Mouse (Mus musculus): ENCODE measurements around the gene Mustn1. TPM values are rescaled to one million over a fixed set of nuclear protein-coding genes. Genes with fewer than 3 reads are reported as not detected.

Gene Mustn1
- total and polyA plus RNA-seq, 2 experiments from 2014 or later, result 1.1 to 1.9 TPM

DNA sequence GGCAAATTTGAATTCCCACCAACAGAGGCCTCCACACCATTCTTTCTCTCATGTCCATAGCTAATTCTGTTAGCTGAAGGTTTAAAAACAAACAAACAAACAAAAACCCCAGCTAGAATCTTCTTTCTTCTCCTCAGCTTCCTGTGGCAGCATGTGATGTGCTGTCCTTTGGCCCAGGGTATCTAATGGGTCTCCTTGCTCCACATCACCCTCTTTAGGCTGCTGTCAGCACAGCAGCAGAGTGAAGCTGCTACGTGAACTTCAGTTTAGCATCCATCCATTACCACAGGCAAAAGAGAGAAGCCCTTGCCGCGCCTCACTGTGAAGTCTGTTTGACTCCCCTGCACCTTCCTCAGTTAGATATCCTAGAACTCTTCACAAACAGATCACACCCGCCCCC lies 21.0 kb upstream of the Mustn1 start:
- Histone ChIP-seq H3K9ac (replicated peaks; ENCODE audit: low read length) (no peak overlapping the region), H3K4me3 (ENCODE audit: low read length) (no peak overlapping the region), H3K27me3 (ENCODE audit: insufficient read depth, low read length) (no peaks in the 10 kb centered on the region), H3K27ac (no peak overlapping the region), H3K4me1 (ENCODE audit: insufficient read depth, low read length) (no peaks in the 10 kb centered on the region), H3K4me2 (ENCODE audit: low read depth, low read length) (no peak overlapping the region), H3K36me3 (ENCODE audit: insufficient read depth, low read length) (no peaks in the 10 kb centered on the region), H3K9me3 (ENCODE audit: low read length) (no peaks in the 10 kb centered on the region)
- DNase-seq (ENCODE audit: low spot score), result no peak
- 83% methylated on average over 4 of the region's 4 CpGs for WGBS
- peak; percentile 22 for TF ChIP-seq CTCF (IDR thresholded peaks at IDR 0.05; ENCODE audit: low read depth)
- ATAC-seq, result no peak

- Histone ChIP-seq H3K27me3 (ENCODE audit: insufficient read depth, low read length) (no peaks in the 10 kb centered on the region), H3K4me1 (ENCODE audit: insufficient read depth, low read length) (no peaks in the 10 kb centered on the region), H3K9me3 (ENCODE audit: low read length) (no peaks in the 10 kb centered on the region), H3K36me3 (ENCODE audit: insufficient read depth, low read length) (peaks cover 10% of the 10 kb centered on the region; the same call in 1 of the 2 replicates), H3K4me2 (ENCODE audit: low read depth, low read length) (no peak overlapping the region), H3K4me3 (ENCODE audit: low read length) (no peak overlapping the region), H3K9ac (replicated peaks; ENCODE audit: low read length) (no peak overlapping the region), H3K27ac (no peak overlapping the region)
- ATAC-seq (no peak), DNase-seq (ENCODE audit: low spot score) (no peak)
- no peak for TF ChIP-seq CTCF (IDR thresholded peaks at IDR 0.05; ENCODE audit: low read depth)
- 73% methylated on average over 16 of the region's 16 CpGs for WGBS
These were observed 17.4 kb upstream of the Mustn1 start for GRCm38 (mm10) chr14:30861421-30862125.

GRCm38 (mm10) chr14:30862368-30862767 lies 16.6 kb upstream of the Mustn1 start:
- TF ChIP-seq CTCF (IDR thresholded peaks at IDR 0.05; ENCODE audit: low read depth), result no peak
- H3K4me3 ChIP-seq (ENCODE audit: low read length), result no peak overlapping the region
- H3K4me2 ChIP-seq (ENCODE audit: low read depth, low read length), result no peak overlapping the region
- H3K9ac ChIP-seq (replicated peaks; ENCODE audit: low read length), result no peak overlapping the region
- H3K27me3 ChIP-seq (ENCODE audit: insufficient read depth, low read length), result no peaks in the 10 kb centered on the region
- no peaks in the 10 kb centered on the region for H3K4me1 ChIP-seq (ENCODE audit: insufficient read depth, low read length)
- WGBS, result 84% methylated on average over 9 of the region's 9 CpGs
- ATAC-seq (no peak), DNase-seq (ENCODE audit: low spot score) (no peak)
- no peaks in the 10 kb centered on the region for H3K9me3 ChIP-seq (ENCODE audit: low read length)
- H3K36me3 ChIP-seq (ENCODE audit: insufficient read depth, low read length), result peaks cover 11% of the 10 kb centered on the region; the same call in 1 of the 2 replicates
- H3K27ac ChIP-seq, result no peak overlapping the region

GRCm38 (mm10) chr14:30865311-30865710 lies 13.7 kb upstream of the Mustn1 start:
- WGBS, result 63% methylated on average over 3 of the region's 3 CpGs
- H3K9me3 ChIP-seq (ENCODE audit: low read length), result no peaks in the 10 kb centered on the region
- peak; percentile 71 for TF ChIP-seq CTCF (IDR thresholded peaks at IDR 0.05; ENCODE audit: low read depth)
- DNase-seq (ENCODE audit: low spot score) (peak; percentile 59), ATAC-seq (0 out of 2 replicates have a peak, but pooled peaks have one; percentile 28)
- no peak overlapping the region for H3K27ac ChIP-seq
- H3K4me1 ChIP-seq (ENCODE audit: insufficient read depth, low read length), result no peaks in the 10 kb centered on the region
- H3K4me3 ChIP-seq (ENCODE audit: low read length), result no peak overlapping the region
- peaks cover 19% of the 10 kb centered on the region; the same call in 1 of the 2 replicates for H3K36me3 ChIP-seq (ENCODE audit: insufficient read depth, low read length)
- H3K9ac ChIP-seq (replicated peaks; ENCODE audit: low read length), result no peak overlapping the region
- H3K4me2 ChIP-seq (ENCODE audit: low read depth, low read length), result no peak overlapping the region
- H3K27me3 ChIP-seq (ENCODE audit: insufficient read depth, low read length), result no peaks in the 10 kb centered on the region

DNA sequence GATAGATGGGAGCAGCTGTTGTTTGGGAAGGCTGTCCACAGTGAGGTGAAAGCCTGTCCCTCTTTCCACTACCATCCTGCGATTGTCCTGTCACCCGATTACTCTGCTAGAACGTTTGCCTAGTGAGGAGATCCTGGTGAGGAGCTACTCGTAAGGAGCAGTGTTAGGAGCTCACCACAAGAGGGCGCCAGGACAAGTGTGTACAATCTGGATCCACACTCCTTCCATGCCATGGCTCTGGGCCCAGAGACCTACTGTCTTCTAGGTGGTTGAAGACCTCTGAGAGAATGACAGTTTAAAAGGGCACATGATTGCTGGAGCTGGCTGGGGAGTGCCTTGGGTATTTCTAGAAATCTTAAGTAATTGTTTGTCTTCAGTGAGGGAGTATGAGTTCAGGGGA lies 12.0 kb upstream of the Mustn1 start:
- Histone ChIP-seq H3K27ac (no peak overlapping the region), H3K36me3 (ENCODE audit: insufficient read depth, low read length) (peaks cover 19% of the 10 kb centered on the region; the same call in 1 of the 2 replicates), H3K4me3 (ENCODE audit: low read length) (no peak overlapping the region), H3K27me3 (ENCODE audit: insufficient read depth, low read length) (no peaks in the 10 kb centered on the region), H3K9me3 (ENCODE audit: low read length) (no peaks in the 10 kb centered on the region), H3K4me1 (ENCODE audit: insufficient read depth, low read length) (no peaks in the 10 kb centered on the region), H3K9ac (replicated peaks; ENCODE audit: low read length) (no peak overlapping the region), H3K4me2 (ENCODE audit: low read depth, low read length) (no peak overlapping the region)
- peak; percentile 92 for TF ChIP-seq CTCF (IDR thresholded peaks at IDR 0.05; ENCODE audit: low read depth)
- ATAC-seq, result peak; percentile 61
- 33% methylated on average over 5 of the region's 5 CpGs for WGBS
- peak; percentile 88 for DNase-seq (ENCODE audit: low spot score)

DNA sequence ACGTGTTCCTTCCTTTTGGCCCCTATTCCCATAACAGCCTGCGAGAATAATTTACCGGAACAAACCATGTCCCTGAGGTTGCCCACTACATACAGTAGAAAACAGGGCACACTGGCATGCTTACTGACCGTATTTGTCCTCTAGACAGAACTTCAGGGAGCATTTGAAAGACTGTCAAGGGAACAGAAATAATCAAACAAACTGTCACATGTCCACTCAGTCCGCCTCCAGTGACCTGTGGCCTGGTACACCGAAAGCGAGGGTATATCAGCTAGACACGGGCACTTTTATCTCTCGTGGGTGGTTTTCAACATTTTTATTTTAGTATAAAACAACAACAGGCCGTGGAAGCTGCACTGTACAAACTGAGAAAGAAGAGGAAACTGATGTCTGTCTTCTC lies 10.2 kb upstream of the Mustn1 start:
- no peak overlapping the region for H3K27ac ChIP-seq
- peaks cover 32% of the 10 kb centered on the region for H3K36me3 ChIP-seq (ENCODE audit: insufficient read depth, low read length)
- TF ChIP-seq CTCF (IDR thresholded peaks at IDR 0.05; ENCODE audit: low read depth), result no peak
- ATAC-seq, result no peak
- H3K9ac ChIP-seq (replicated peaks; ENCODE audit: low read length), result no peak overlapping the region
- no peak for DNase-seq (ENCODE audit: low spot score)
- 88% methylated on average over 10 of the region's 10 CpGs for WGBS
- no peaks in the 10 kb centered on the region for H3K4me1 ChIP-seq (ENCODE audit: insufficient read depth, low read length)
- no peak overlapping the region for H3K4me2 ChIP-seq (ENCODE audit: low read depth, low read length)
- no peaks in the 10 kb centered on the region for H3K9me3 ChIP-seq (ENCODE audit: low read length)
- H3K4me3 ChIP-seq (ENCODE audit: low read length), result no peak overlapping the region
- H3K27me3 ChIP-seq (ENCODE audit: insufficient read depth, low read length), result no peaks in the 10 kb centered on the region

- Histone ChIP-seq H3K27ac (no peak overlapping the region), H3K4me2 (ENCODE audit: low read depth, low read length) (no peak overlapping the region), H3K4me3 (ENCODE audit: low read length) (no peak overlapping the region), H3K36me3 (ENCODE audit: insufficient read depth, low read length) (peaks cover 34% of the 10 kb centered on the region), H3K9me3 (ENCODE audit: low read length) (no peaks in the 10 kb centered on the region), H3K4me1 (ENCODE audit: insufficient read depth, low read length) (no peaks in the 10 kb centered on the region), H3K27me3 (ENCODE audit: insufficient read depth, low read length) (no peaks in the 10 kb centered on the region), H3K9ac (replicated peaks; ENCODE audit: low read length) (no peak overlapping the region)
- TF ChIP-seq CTCF (IDR thresholded peaks at IDR 0.05; ENCODE audit: low read depth), result no peak
- DNase-seq (ENCODE audit: low spot score) (no peak), ATAC-seq (no peak)
- WGBS, result 88% methylated on average over 8 of the region's 8 CpGs
These were observed 9.6 kb upstream of the Mustn1 start for GRCm38 (mm10) chr14:30869391-30869801.

Measured in hindbrain, postnatal 0 days (tissue).